Mouse (Mus musculus) A20 (cell line): Measurements from ENCODE around the gene Rnf150.
"Not testable (repeated sequence)": the region's sequence is repeated elsewhere in the genome, so short reads cannot be mapped to it uniquely, and the experiment has no call there.

Experiments used
- DNase-seq: peaks from one replicate; pipeline ENCODE4 v3.0.0-alpha.2; 2011; ENCODE audit warnings: low read depth, low spot score

The Rnf150 gene

DNA sequence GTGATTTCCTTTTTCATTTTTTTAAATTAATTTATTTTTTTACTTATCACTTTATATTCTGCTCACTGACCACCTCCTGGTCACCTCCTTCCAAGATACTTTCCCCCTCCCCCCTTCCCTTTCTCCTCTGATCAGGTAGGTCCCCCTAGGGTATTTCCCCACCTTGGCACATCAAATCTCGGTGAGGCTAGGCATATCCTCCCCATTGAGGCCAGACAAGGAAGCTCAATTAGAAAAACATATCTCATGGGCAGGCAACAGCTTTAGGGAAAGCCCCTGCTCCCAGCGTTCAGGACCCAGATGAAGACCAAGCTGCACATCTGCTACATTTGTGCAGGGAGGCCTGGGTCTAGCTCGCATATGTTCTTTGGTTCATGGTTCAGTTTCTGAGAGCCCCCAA lies 211.1 kb downstream of the Rnf150 start:
- no peak for DNase-seq

DNA sequence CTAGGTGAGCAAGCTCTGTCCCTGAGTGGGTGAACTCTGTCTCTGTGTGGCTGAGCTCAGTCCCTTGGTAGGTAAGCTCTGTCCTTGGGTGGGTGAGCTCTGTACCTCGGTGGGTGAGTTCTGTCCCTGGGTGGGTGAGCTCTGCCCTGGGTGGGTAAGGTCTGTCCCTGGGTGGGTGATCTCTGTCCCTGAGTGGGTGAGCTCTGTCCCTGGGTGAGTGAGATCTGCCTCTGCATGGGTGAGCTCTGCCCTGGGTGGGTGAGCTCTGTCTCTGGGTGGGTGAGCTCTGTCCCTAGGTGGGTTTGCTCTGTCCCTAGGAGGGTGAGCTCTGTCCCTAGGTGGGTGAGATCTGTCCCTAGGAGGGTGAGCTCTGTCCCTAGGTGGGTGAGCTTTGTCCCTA lies 213.5 kb downstream of the Rnf150 start:
- no peak for DNase-seq

DNA sequence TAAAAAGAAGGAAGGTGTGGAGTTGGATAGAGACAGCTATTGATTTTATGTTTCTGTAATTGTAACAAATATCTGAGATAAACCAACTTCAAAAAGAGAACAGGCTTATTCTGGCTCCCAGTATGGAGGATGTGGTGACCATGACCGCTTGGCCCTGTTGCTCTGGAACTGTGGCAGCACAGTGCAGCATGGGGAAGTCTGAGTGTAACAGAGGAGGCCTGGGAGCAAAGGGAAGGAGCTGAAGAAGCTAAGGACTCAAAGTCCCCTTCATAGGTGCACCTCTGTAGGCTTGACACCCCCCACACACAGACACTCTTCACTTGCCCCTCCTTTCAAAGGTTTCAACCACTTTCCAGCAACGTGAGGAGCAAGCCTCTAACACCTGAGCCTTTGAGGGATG lies 214.2 kb downstream of the Rnf150 start:
- DNase-seq: no peak

DNA sequence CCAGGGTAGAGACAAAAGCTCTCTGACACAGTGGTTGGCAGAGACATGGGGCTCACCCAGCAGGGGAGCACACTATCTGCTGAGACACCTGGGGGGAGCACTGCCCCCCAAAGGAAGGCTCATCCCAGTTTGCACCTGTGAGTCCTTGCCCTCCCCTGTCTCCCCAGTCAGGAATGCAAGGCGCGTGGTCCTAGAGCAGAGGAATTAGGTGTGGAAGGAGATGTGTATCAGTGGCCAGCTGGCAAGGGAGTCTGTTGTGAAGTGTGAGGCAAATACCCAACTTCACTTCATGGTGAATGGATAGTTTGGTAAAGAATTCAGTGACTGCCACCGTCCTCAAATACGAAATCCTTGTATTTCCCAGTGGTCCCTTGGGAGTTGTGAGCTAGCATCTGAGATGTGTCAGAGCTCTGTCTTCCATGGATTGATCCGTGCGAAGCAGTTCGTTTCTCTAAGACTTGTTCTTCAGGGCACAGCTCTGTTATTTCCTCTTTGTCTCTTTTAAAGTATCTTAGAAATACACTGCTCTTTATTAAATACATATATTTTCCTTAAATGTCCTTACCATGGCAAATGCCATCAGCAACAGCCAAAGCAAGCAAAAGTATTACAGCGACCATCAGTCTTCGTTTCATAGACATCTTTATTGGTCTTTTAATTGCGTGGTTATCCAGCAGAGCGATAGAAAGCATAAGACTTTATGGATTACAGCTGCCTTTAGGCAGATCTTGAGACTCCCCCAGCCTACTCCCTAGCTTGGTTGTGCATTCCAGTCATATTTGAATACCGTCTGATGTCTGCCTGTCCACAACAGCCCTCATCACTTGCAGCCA lies 215.8 kb downstream of the Rnf150 start:
- no peak for DNase-seq

DNA sequence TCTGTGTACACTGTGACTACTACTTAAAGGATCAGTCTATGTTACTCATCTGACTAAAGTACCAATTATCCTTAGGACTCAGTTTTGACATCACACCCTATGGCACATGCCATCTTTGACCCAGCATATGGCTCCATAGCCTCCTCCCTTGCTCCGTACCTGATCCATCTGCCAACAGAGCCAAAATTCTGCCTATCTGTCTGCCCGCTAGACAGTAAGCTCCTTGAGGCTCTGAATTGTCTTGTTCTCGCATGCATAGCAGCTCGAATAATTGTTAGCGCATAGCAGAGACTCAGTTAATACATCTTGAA lies 216.3 kb downstream of the Rnf150 start:
- DNase-seq: no peak

DNA sequence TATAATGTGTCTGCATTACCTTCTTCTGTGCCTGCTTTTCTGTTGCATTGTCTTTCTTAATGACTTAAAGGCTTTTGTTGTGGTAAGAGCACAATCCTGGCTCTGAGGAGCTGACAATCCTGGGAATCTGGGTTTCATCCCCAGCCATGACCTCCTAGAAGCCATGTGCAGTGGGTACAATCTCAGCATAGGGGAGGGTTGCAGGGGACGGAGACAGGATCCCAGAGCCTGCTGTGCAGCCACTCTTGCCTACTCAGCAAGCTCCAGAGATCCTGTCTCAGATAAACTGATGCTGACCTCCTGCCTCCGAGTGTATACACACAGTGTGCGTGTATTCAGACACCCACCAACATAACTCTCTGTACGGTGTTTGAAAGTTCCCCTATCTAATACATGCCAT lies 218.1 kb downstream of the Rnf150 start:
- DNase-seq: no peak

DNA sequence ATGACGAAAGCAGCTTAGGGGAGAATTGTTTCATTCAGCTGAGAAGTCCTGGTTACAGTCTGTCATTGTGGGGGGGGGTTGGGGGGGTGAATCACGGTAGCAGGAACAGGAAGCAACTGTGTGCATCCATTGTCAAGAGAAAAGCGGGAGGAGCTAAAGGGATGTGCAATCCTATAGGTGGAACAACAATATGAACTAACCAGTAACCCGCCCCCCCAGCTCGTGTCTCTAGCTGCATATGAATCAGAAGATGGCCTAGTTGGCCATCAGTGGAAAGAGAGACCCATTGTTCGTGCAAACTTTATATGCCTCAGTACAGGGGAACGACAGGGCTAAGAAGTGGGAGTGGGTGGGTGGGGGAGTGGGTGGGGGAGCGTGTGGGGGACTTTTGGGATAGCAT lies 218.7 kb downstream of the Rnf150 start:
- DNase-seq: not testable (repeated sequence)

DNA sequence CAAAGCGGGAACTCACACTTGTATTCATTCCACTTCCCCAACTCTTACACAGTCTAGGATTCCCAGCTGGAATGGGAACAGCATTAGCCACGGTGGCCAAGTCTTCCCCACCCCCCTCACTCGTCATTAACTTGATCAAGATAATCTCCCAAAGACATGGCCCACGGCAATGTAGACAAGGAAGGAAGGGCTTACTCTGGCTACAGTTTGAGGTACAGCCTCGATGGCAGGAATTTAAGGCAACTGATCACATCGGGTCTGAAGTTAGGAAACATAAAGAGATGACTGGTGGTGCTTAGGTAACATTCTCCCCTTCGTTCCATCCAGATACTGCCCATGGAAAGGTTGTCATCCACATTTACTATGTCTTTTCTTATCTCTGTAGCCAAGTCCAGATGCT lies 219.1 kb downstream of the Rnf150 start:
- no peak for DNase-seq

DNA sequence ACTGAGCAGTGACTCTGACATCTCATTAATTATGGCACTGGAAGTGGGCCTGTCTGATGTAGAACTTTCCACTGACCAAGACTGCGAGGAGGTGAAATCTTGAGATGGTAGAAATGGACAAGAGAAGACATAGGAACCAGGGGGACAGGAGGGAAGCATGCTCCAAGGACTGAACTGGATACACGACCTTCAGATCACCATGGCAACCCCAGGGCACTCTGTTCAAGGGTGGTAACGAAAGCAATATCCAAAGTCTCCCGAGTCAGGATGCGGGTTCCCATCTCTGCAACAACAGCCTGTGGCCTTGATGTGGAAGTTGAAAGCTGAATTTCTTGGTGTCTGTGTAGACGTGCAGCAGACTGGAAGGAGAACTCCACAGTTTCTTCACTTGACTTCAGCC lies 220.3 kb downstream of the Rnf150 start:
- DNase-seq: no peak

DNA sequence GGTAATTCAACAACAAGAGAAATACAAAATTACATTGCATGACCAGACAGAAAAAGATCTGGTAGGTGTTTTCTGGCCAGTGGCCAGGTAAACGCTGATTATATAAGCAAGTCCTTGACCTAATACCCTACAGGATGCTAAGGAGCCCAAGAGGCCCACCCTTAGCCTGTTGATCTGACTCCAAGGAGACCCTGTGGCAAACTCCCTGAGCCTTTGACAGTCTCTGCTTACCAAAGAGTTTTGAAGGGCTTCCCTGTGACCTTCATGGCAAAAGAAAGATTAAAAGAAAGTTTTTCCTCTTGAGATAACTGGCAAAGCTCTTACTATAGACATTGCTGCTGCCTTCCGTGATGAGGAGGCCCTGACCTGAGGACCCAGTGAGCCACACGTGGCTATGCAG lies 222.4 kb downstream of the Rnf150 start:
- DNase-seq: no peak

DNA sequence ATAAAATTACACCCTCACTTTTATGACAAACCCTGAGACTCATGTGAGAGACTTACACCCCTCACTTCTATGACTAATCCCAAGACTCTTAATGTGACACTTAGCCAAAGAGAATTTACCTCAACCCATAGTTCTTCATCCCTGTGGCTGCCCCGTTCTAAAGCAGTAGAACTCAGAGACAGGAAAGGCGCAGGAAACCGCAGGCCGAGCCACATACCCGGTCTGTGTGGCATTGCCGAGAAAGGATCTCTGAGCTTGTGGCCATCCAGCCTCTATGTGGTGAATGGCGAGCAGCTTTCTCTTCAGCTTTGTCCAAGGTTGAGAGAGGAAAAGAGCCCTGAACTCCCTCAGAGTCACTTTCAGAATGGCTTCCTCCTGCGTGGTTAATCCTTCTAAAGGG lies 223.5 kb downstream of the Rnf150 start:
- DNase-seq: no peak

DNA sequence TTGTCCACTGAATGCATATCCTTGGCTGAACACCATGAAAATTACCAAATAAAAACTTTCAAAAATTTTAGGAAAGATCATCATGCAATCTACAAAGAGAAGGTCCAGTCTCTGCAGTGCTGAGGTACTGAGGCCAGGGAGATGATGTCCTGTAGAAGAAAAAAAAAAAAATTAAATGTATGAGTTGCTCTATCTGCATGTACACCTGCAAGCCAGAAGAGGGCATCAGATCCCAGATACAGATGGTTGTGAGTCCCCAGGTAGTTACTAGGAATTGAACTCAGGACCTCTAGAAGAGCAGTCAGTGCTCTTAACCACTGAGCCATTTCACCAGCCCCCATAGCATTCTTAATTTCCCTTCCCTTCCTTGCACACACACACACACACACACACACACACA lies 224.4 kb downstream of the Rnf150 start:
- peak; percentile 5 for DNase-seq

DNA sequence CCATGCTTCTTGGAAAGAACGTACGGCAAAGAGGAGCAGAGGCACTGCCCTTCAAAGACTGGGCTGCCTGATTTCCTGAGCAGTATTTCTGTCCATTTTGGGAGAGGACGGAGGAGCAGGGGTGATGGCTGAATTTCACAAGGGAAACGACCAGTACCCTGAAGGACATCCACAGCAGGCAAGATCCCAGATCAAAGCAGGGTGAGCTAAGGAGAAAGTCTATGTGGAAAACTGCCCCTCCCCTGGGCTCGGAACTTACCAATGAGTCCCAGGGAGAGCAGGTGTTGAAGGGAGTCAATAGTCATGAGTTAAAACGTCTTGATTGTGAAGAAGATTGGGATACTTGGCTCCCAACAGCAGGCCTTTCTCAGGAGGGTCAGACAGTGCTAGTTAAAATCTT lies 225.0 kb downstream of the Rnf150 start:
- DNase-seq: no peak

DNA sequence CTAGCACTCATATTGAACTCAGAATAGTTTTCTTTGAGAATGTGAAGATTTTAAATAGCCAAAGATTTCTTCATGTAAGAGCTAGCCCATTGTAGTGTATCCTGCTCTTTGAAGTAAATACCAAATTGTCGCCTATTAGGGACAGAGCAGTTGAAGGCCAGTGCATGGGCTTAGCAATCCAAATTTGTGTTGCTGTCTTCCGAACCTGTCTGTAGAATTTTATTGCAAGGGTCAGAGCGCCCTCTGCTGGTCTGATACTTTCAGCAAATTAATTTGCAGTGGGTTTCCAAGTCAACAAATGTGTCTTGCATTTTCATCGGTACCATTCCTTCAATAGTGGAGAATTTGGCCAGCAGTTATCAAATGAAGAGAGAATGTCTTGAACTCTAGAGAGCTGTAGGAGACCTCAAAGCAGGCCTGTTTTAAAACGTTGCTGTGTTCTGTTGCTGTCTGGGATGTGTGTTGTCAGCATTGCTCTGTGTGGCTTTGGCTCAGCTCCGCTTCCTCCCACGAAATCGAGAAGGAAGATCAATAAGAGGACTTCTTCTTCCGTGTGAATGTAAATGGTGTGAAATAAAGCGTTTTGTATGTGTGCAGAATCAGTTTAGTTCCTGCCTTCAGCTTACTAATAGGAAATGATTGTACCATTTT lies 226.3 kb downstream of the Rnf150 start:
- peak; percentile 76 for DNase-seq

DNA sequence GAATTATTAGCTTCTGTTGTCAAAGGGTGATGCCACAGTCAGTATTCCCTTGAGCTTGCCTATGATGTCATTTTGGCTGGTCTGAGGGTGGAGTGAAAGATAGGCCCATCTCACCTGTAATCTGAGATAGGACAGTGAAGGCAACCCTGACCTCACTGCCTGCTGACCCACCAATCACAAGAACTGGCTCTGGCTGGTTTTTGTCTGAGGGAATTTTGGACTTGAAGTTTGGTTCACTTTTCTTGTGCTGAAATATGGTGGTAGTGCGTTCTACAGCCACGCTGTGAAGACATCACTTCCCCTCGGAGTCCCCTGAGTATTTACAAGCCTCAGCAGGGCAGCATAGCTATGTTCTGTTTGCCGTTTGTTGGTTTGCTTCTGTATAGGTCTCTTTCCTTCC lies 227.3 kb downstream of the Rnf150 start:
- DNase-seq: no peak

DNA sequence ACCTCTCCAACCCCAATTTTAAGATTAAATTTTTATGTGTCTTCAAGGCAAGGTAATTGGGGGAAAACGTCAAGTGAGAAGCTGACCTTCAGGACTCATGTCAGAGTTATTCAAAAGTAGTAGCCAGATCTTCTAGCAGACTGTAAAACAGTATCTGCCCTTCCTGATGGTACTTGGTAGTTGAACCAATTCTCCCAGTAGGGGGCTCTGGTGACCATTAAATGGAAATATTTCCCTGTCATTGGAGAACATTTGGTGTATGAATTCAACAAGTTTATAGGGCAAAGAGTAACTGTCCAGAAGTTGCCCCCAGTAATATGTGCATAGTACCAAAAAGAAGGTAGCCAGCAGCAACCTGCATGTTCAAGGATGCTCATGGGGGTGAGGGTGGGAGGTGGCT lies 236.9 kb downstream of the Rnf150 start:
- peak; percentile 50 for DNase-seq

DNA sequence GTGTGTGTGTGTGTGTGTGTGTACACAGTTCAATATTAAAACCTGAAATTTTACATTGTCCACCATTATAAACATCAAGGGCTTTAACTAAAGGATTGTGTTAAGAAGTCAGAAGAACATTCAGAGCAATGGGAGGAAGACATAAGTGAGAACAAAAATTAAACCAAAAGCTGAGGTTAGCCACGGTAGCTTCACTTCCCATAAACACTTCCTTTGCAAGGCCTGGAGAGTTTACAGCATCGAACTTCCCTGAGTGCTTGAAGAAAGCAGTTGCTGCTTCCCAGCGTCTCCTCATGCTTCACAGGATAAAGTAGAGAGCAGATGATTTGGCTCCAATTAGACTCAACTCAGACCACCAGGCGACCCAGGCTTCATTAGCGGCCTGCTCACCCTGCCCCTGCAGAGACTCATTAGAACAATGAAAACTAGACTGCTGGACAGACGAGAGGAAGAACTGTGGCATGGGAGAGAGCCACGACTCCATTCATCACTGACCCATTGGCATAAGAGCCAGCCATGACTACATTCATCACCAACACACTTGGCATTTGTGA lies 239.9 kb downstream of the Rnf150 start:
- DNase-seq: peak; percentile 26

DNA sequence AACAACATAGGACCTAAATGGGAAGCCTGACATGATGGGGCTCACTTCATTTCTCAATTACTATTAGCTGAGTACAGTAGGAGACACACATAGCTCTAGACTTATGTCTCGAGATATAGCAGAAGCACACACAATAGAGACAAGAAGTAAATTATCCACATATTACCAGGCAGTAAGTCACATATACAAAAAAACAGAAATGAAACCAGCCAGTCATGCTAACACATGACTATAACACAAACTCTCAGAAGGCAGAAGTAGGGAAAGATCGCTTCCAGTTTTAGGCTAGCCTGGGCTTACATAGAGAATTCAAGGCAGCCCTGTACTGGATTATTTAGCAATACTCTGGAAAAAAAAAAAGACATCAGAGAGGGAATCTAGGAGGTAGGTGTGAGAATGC lies 240.8 kb downstream of the Rnf150 start:
- DNase-seq: peak; percentile 40

DNA sequence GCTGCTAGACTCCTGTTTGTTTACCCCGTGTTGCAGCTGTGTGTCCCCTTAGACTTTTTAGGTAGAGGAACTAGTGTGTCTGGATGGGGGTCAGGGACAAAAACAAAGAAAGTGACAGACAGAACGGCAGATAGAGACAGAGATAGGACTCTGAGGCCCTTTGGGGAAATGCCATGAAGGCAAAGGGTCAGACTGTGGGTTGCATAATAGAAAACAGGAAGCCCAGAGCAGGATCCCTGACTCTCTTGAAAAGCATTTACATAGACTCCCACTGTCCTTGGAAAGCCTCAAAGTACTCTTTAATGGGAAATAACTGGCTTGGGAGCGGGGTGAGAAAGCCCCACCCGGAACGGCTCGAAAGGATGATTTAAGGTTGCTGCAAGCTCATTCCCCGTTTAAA lies 246.6 kb downstream of the Rnf150 start:
- DNase-seq: no peak

DNA sequence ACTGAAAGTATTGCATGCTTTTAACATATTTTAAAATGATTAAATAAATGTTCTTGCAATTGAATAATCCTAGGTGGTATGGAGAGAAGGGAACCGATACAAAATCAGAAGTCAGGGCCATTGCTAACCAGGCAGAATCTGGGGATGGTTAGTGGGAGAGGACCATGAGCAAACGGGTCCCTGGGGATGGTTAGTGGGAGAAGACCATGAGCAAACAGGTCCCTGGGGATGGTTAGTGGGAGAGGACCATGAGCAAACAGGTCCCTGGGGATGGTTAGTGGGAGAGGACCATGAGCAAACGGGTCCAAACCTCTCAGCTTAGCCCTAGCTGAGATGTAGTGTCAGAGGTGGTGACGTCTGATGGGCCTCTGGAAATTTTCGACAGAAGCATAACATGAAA lies 247.0 kb downstream of the Rnf150 start:
- DNase-seq: no peak

DNA sequence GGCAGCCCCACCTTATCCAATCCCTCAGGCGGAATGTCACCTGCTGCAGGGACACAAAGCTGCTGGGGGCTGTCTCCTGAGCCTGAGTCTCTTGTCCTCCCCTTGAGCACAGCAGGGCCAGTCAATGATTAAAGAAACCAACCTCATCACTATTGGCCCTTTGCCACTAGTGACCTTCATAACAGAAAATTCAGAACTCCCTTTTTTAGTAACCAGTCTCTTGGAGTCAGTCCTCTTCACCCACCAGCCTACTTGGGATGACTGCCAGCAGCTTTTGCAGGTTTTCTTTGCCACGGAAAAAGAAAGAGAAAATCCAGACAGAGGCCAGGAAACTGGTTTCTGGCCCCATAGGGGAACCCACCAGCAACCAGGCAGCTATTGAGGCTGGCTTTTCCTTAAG lies 271.9 kb downstream of the Rnf150 start:
- no peak for DNase-seq

DNA sequence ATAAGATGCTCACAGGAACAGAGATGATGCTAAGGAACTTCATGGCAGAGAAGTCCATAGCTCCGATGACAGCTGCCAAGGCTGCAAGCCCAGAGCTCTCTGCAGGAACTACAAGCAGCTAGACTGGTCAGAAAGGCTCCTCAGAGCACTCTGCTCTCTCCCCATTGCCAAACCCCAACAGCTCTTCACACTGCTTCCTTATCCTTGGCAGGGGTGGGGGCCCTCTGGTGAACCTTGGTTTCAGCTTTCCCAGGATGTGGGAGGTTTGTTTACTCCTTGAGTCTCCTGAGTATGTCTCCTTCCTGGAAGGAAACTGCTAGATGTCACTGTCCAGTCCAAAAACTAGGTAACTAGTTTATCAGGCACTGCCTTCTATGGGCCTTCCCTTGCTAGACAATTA lies 276.9 kb downstream of the Rnf150 start:
- DNase-seq: no peak

DNA sequence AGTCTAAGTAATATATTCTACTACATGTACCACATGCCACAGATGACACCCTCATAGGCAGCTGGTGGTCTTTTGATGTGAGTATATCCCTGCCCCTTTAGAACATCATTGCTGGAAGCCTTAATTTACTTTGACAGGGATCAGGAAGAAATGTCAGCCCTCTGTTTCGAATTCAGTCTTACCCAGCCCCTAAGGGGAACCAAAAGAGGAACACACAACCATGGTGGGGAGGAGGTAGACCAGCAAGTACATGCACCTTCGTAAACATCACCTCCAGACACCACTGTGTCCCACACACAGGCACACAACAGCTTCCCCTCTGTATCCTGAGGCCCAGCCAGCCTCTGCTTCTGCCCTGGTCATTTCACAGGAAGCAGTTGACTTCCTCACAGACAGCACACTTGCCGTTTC lies 277.6 kb downstream of the Rnf150 start:
- DNase-seq: peak; percentile 73
